Mouse (Mus musculus) hindbrain, postnatal 0 days (tissue): ENCODE measurements at regions not wholly inside any gene's neighbourhood (a gene's known extent, or its start where the extent isn't known, plus 50 kb on each side); places are given as distances from the start of the nearest gene placed in this dataset.

Source experiments
- ATAC-seq: fragments of 200-750 bp; cut with Nextera tagmentation; 2 replicates; pipeline ENCODE4 v1.8.0; 2017; ENCODE audit warnings: mild to moderate bottlenecking, moderate TSS enrichment, moderate library complexity
- DNase-seq: peaks from one replicate; pipeline ENCODE4 v3.0.0-alpha.2; 2015; ENCODE audit warnings: low spot score
- H3K27ac ChIP-seq: fragments of 300-500 bp; sonication (generic); 2 replicates; pipeline ENCODE4 v1.5.1; 2014; ENCODE audit warnings: mild to moderate bottlenecking
- H3K27me3 ChIP-seq: fragments of 300-500 bp; sonication (generic); 2 replicates; pipeline ENCODE4 v1.6.1; 2014; ENCODE audit warnings: low read length, mixed read lengths; ENCODE audit not compliant: insufficient read depth
- H3K36me3 ChIP-seq: fragments of 300-500 bp; sonication (generic); 2 replicates; pipeline ENCODE4 v1.6.1; 2014; ENCODE audit warnings: low read length, mixed read lengths; ENCODE audit not compliant: insufficient read depth
- H3K4me1 ChIP-seq: fragments of 300-500 bp; sonication (generic); 2 replicates; pipeline ENCODE4 v1.6.1; 2014; ENCODE audit warnings: antibody characterized with exemption, low read length, mixed read lengths; ENCODE audit not compliant: insufficient read depth
- H3K4me2 ChIP-seq: fragments of 300-500 bp; sonication (generic); 2 replicates; pipeline ENCODE4 v1.6.1; 2014; ENCODE audit warnings: low read depth, mild to moderate bottlenecking, low read length, moderate library complexity, mixed read lengths
- H3K4me3 ChIP-seq: fragments of 300-500 bp; sonication (generic); 2 replicates; pipeline ENCODE4 v1.5.1; 2014; ENCODE audit warnings: low read length
- H3K9ac ChIP-seq: fragments of 300-500 bp; sonication (generic); replicated peaks from 2 replicates; pipeline ENCODE4 v1.6.1; 2014; ENCODE audit warnings: mild to moderate bottlenecking, low read length, moderate library complexity, mixed read lengths
- H3K9me3 ChIP-seq: fragments of 300-500 bp; sonication (generic); 2 replicates; pipeline ENCODE4 v1.6.1; 2016; ENCODE audit warnings: low read length, mixed read lengths
- CTCF ChIP-seq: IDR thresholded peaks from 2 replicates; pipeline ENCODE4 v1.5.1; 2016; ENCODE audit warnings: antibody characterized with exemption, control low read depth, low read depth
- WGBS: fragments of 180-500 bp; shearing (Covaris S2); extraction: QIAGEN DNeasy Blood & Tissue Kit; methylation state at CpG from one replicate; pipeline ENCODE4 v1.1.7; 2014; 5-methylcytosine and 5-hydroxymethylcytosine counted together

DNA sequence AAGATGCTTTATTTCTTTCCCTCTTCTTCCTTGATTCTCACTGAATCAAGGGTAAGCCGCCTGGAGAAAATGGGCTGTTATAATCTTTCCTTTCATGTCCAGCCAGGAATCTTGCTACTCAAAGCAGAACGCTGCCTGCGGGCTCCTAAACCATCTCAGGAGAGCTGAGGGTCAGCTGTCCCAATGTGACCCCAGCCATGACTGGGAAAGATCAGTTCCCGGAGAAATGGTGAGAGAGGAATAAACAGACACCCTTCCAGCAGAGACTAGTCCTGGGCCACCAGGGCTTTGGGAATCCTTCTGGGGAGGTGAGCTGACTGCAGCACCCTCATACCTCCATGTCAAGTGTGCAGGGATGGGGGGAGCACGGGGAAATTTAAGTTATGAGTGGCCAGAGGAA lies 195.4 kb upstream of the Dio3 start:
- Histone ChIP-seq H3K9me3 (no peaks in the 10 kb centered on the region), H3K4me1 (no peaks in the 10 kb centered on the region), H3K4me2 (no peak overlapping the region), H3K27me3 (no peaks in the 10 kb centered on the region), H3K27ac (no peak overlapping the region), H3K4me3 (no peak overlapping the region), H3K36me3 (no peaks in the 10 kb centered on the region), H3K9ac (no peak overlapping the region)
- 64% methylated on average over 5 of the region's 5 CpGs for WGBS
- DNase-seq (no peak), ATAC-seq (no peak)
- no peak for TF ChIP-seq CTCF

DNA sequence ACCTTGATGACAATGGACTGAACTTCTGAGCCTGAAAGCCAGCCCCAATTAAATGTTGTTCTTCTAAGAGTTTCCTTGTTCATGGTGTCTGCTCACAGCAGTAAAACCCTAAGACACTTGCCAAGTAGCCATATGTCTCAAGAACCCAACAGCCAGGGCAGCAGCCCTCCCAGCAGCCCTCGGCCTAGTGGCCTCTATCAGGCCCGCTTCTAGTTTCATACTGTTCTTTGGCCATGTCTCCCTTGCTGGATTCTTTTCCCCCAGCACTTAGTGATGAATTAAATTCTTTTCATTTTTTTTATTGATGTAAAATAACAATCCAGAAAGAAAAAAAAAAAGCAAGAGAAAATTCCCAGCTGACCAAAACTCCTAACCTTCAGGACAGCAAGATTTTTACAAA lies 191.9 kb upstream of the Dio3 start:
- no peak overlapping the region for H3K9ac ChIP-seq
- no peak for DNase-seq
- H3K36me3 ChIP-seq: no peaks in the 10 kb centered on the region
- no peak overlapping the region for H3K27ac ChIP-seq
- H3K4me1 ChIP-seq: no peaks in the 10 kb centered on the region
- H3K27me3 ChIP-seq: no peaks in the 10 kb centered on the region
- no peak overlapping the region for H3K4me3 ChIP-seq
- no peaks in the 10 kb centered on the region for H3K9me3 ChIP-seq
- TF ChIP-seq CTCF: no peak
- H3K4me2 ChIP-seq: no peak overlapping the region
- 57% methylated on average over 2 of the region's 2 CpGs for WGBS
- ATAC-seq: no peak

DNA sequence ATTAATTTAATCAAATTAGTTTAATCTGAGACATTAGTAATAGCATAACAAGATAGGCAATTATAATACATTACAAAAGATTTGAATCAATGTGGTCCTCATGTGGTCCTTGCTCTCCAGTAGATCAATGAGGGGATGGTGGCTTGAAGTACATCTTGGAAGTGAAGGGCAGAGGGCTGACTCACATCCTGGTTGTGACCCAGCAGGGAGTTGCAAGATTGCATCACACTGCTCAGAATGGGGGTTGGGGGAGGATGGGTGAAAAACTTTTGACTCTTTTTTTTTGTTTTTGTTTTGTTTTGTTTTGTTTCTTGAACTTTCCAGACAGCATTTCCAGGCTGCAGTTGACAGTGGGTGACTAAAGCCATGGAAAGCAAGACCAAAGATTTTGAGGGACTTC lies 191.1 kb upstream of the Dio3 start:
- Histone ChIP-seq H3K36me3 (no peaks in the 10 kb centered on the region), H3K27ac (no peak overlapping the region)

DNA sequence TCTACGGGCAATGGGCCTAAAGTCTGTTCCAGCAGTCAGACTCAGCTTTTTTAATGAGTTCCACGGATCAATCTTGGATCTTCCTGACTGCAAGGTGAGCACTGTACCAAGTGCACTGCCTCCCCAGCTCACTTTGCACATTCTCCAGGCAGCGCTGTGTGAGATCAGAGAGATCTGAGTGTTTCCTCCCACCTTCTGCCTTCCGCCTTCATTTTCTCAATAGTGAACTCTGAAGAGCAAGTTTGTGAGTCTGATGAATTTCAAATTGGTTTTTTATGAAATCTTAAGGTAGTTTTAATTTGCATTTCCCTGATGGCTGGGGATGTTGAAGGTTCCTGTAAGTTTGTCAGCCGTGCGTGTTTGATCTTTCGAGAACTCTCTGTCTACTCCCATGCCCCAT lies 176.7 kb upstream of the Dio3 start:
- no peak overlapping the region for H3K27ac ChIP-seq
- H3K9ac ChIP-seq: no peak overlapping the region
- H3K9me3 ChIP-seq: no peaks in the 10 kb centered on the region
- ATAC-seq: no peak
- TF ChIP-seq CTCF: no peak
- DNase-seq: no peak
- H3K27me3 ChIP-seq: no peaks in the 10 kb centered on the region
- 80% methylated on average over 7 of the region's 7 CpGs for WGBS
- no peak overlapping the region for H3K4me3 ChIP-seq
- H3K4me1 ChIP-seq: no peaks in the 10 kb centered on the region
- H3K36me3 ChIP-seq: no peaks in the 10 kb centered on the region
- H3K4me2 ChIP-seq: no peak overlapping the region

More for the DNA sequence above, 191.1 kb upstream of the Dio3 start:
- TF ChIP-seq CTCF: no peak
- no peaks in the 10 kb centered on the region for H3K9me3 ChIP-seq
- ATAC-seq (no peak), DNase-seq (no peak)
- H3K4me2 ChIP-seq: no peak overlapping the region
- no peaks in the 10 kb centered on the region for H3K27me3 ChIP-seq
- no peak overlapping the region for H3K9ac ChIP-seq
- no peaks in the 10 kb centered on the region for H3K4me1 ChIP-seq
- no peak overlapping the region for H3K4me3 ChIP-seq

DNA sequence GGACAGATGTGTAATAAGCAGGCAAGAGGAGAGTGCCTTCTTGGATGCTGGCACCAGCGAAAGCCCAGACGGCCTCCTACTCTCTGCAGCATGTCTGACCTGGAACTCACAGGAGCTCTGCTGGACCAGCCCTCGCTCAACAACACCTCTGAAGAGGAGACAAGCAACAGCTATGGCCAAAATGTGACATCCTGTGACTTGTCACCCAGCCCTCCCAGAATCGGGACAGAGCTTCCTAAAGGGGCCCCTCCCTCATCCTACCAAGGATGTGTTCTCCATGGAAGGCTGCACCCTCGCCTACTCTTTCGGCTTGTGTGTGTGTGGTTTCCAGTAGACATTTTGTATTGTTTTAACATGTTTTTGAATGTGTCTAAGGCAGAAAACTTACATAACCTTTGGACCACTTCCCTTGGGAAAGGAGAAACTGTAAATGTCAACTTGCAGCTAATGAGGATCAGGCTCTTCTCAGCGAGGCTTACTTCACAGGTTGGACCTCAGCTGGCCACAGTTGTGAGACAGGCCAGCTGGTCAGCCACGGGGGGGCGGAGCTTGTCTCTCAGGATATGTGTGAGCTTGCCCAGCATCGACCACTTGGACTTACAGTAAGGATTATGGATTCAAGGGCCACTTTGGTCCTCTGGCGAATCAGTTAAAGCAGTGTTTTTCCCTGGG lies 166.7 kb upstream of the Dio3 start:
- 77% methylated on average over 11 of the region's 11 CpGs for WGBS
- H3K9me3 ChIP-seq: no peaks in the 10 kb centered on the region
- H3K4me2 ChIP-seq: no peak overlapping the region
- H3K4me1 ChIP-seq: no peaks in the 10 kb centered on the region; the same call in 1 of the 2 replicates
- no peak overlapping the region for H3K27ac ChIP-seq
- no peaks in the 10 kb centered on the region for H3K36me3 ChIP-seq
- H3K9ac ChIP-seq: no peak overlapping the region
- no peak overlapping the region for H3K4me3 ChIP-seq
- no peak for ATAC-seq
- no peaks in the 10 kb centered on the region for H3K27me3 ChIP-seq
- DNase-seq: no peak
- no peak for TF ChIP-seq CTCF

DNA sequence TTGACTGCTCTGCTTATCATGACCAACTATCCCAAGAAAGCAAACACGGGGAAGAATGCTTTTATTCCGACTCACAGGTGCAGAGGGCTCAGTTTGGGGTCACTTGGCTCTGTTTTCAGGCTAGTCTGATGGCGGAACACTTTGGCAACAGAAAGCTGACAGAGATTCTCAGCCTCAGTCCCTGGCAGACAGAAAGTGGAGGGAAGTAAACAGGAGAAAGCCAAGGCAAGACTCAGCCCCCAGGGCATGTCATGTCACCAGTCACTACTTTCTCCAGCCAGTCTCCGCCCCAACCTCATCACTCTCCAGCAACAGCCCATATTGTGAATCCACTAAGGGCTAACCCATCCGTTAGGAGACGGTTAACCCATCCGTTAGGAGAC lies 166.2 kb upstream of the Dio3 start:
- H3K27me3 ChIP-seq: no peaks in the 10 kb centered on the region
- no peak overlapping the region for H3K4me2 ChIP-seq
- H3K9ac ChIP-seq: no peak overlapping the region
- ATAC-seq (no peak), DNase-seq (no peak)
- no peak for TF ChIP-seq CTCF
- WGBS: 80% methylated on average over 7 of the region's 7 CpGs
- H3K36me3 ChIP-seq: no peaks in the 10 kb centered on the region
- no peak overlapping the region for H3K4me3 ChIP-seq
- H3K27ac ChIP-seq: no peak overlapping the region
- no peaks in the 10 kb centered on the region for H3K9me3 ChIP-seq
- H3K4me1 ChIP-seq: no peaks in the 10 kb centered on the region; the same call in 1 of the 2 replicates

DNA sequence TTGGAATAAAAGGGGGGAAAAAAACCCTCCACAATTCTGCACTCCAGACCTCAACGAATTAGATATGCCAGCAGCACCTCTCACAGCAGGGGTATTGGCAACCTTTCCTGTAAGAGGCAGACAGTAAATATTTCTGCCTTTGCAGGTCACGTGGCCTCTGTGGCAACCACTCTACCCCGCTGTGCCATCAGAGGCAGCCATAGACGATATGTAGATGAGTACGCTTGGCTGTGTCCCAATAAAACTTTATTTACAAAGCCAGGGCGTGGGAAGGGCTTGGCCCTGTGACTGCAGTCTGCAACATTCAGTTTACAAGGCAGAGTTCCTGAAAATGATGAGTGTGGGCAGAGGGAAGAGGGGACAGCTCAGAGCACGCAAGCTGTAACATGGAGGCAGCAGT lies 158.7 kb upstream of the Dio3 start:
- ATAC-seq: no peak
- no peaks in the 10 kb centered on the region for H3K36me3 ChIP-seq
- peak; percentile 49 for DNase-seq
- no peak for TF ChIP-seq CTCF
- H3K9ac ChIP-seq: no peak overlapping the region
- 30% methylated on average over 7 of the region's 7 CpGs for WGBS
- no peaks in the 10 kb centered on the region for H3K4me1 ChIP-seq
- no peak overlapping the region for H3K27ac ChIP-seq
- no peaks in the 10 kb centered on the region for H3K27me3 ChIP-seq
- H3K9me3 ChIP-seq: no peaks in the 10 kb centered on the region
- no peak overlapping the region for H3K4me3 ChIP-seq
- no peak overlapping the region for H3K4me2 ChIP-seq
